16 mouse cellular contexts compared by ENCODE assay signal in the genomic region with DNA sequence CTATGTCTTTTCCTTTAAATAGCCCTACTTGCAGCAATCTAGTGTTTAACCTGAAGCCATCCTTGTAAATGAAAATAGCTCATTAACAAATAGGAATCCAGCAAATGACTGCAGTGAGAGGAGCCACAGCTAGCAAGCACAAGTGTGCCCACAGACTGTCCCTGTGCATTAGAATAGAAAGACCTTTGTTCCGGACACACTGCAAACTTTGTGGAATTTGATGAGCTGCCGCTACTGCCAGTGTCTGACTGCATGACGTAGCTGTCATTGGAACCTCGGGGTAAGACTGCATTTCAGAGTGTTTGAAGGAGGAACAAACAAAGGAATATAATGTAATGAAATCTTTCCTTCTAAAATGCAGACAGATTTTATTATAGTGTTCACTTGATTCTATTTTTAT.
DNase-seq lines count a peak whose midpoint lies in the region; ATAC-seq lines count a peak whose summit lies in the region.
"Had no signal": no experiment of that assay in that cellular context is flagged by ENCODE, and none has a peak within 500 bp of the region (broad histone marks: within the 10 kb centered on the region; RNA-seq: fewer than 3 reads in every experiment).

No protein-coding gene starts in this region.

- 45% methylated on average over 4 of the region's 4 CpGs for WGBS in forebrain, embryonic 11.5 days
- WGBS in forebrain, embryonic 15.5 days: 37% methylated on average over 4 of the region's 4 CpGs
- 35% methylated on average over 4 of the region's 4 CpGs for WGBS in heart, embryonic 16.5 days
- 63% methylated on average over 4 of the region's 4 CpGs for WGBS in heart, embryonic 11.5 days (ENCODE audit: insufficient replicate concordance)
- 45% methylated on average over 4 of the region's 4 CpGs for WGBS in midbrain, embryonic 11.5 days
- 42% methylated on average over 4 of the region's 4 CpGs for WGBS in midbrain, embryonic 10.5 days

- no peaks in the 10 kb centered on the region for H3K4me1 ChIP-seq in forebrain, embryonic 11.5 days (replicated peaks; ENCODE audit: control insufficient read depth, insufficient read depth, low read length)
- H3K4me1 ChIP-seq in forebrain, embryonic 15.5 days: no peaks in the 10 kb centered on the region
- H3K4me1 ChIP-seq in heart, embryonic 16.5 days (ENCODE audit: control insufficient read depth, insufficient read depth, low read length): peaks cover 6% of the 10 kb centered on the region
- H3K4me1 ChIP-seq in heart, embryonic 11.5 days (ENCODE audit: control insufficient read depth, insufficient read depth, low read length): 0 out of 2 replicates have a peak, but pooled peaks cover 3% of the 10 kb centered on the region
- H3K4me1 ChIP-seq in midbrain, embryonic 11.5 days (ENCODE audit: control insufficient read depth, insufficient read depth, low read length): peaks cover 5% of the 10 kb centered on the region
- H3K4me1 ChIP-seq in midbrain, embryonic 10.5 days: peaks cover 14% of the 10 kb centered on the region
- H3K4me1 ChIP-seq: embryonic facial prominence, embryonic 15.5 days; neural tube, embryonic 13.5 days; stomach, embryonic 15.5 days had no signal

- H3K27me3 ChIP-seq in forebrain, embryonic 11.5 days (ENCODE audit: control insufficient read depth, insufficient read depth, low read length): no peaks in the 10 kb centered on the region
- no peaks in the 10 kb centered on the region for H3K27me3 ChIP-seq in forebrain, embryonic 15.5 days
- H3K27me3 ChIP-seq in heart, embryonic 16.5 days (ENCODE audit: control insufficient read depth, insufficient read depth, low read length): no peaks in the 10 kb centered on the region
- no peaks in the 10 kb centered on the region for H3K27me3 ChIP-seq in heart, embryonic 11.5 days (ENCODE audit: control insufficient read depth, insufficient read depth, low read length)
- H3K27me3 ChIP-seq in midbrain, embryonic 11.5 days (ENCODE audit: control insufficient read depth, insufficient read depth, low read length): no peaks in the 10 kb centered on the region
- H3K27me3 ChIP-seq in midbrain, embryonic 10.5 days (ENCODE audit: low read depth, poor library complexity, severe bottlenecking): no peaks in the 10 kb centered on the region
- H3K27me3 ChIP-seq: embryonic facial prominence, embryonic 15.5 days; limb, embryonic 12.5 days; neural tube, embryonic 13.5 days; stomach, embryonic 15.5 days had no signal

- H3K4me3 ChIP-seq in forebrain, embryonic 11.5 days (ENCODE audit: low read depth, low read length): no peak overlapping the region
- H3K4me3 ChIP-seq in forebrain, embryonic 15.5 days: no peak overlapping the region
- no peak overlapping the region for H3K4me3 ChIP-seq in heart, embryonic 16.5 days (ENCODE audit: low read length)
- H3K4me3 ChIP-seq in heart, embryonic 11.5 days (ENCODE audit: low read depth, low read length): no peak overlapping the region
- no peak overlapping the region for H3K4me3 ChIP-seq in midbrain, embryonic 11.5 days (ENCODE audit: low read depth, low read length)
- no peak overlapping the region for H3K4me3 ChIP-seq in midbrain, embryonic 10.5 days
- H3K4me3 ChIP-seq: embryonic facial prominence, embryonic 15.5 days; limb, embryonic 12.5 days; neural tube, embryonic 13.5 days; stomach, embryonic 15.5 days had no signal

- no peaks in the 10 kb centered on the region for H3K36me3 ChIP-seq in forebrain, embryonic 11.5 days (ENCODE audit: control insufficient read depth, insufficient read depth, low read length)
- no peaks in the 10 kb centered on the region for H3K36me3 ChIP-seq in forebrain, embryonic 15.5 days
- H3K36me3 ChIP-seq in heart, embryonic 16.5 days (ENCODE audit: control insufficient read depth, insufficient read depth): no peaks in the 10 kb centered on the region
- no peaks in the 10 kb centered on the region for H3K36me3 ChIP-seq in heart, embryonic 11.5 days (ENCODE audit: control insufficient read depth, insufficient read depth, low read length)
- no peaks in the 10 kb centered on the region for H3K36me3 ChIP-seq in midbrain, embryonic 11.5 days (ENCODE audit: control insufficient read depth, insufficient read depth, low read length)
- H3K36me3 ChIP-seq in midbrain, embryonic 10.5 days: no peaks in the 10 kb centered on the region
- H3K36me3 ChIP-seq: embryonic facial prominence, embryonic 15.5 days; limb, embryonic 12.5 days; neural tube, embryonic 13.5 days; stomach, embryonic 15.5 days had no signal

- H3K9ac ChIP-seq in forebrain, embryonic 11.5 days (ENCODE audit: low read length): no peak overlapping the region
- H3K9ac ChIP-seq in forebrain, embryonic 15.5 days (replicated peaks): no peak overlapping the region
- no peak overlapping the region for H3K9ac ChIP-seq in heart, embryonic 16.5 days (ENCODE audit: low read length)
- no peak overlapping the region for H3K9ac ChIP-seq in heart, embryonic 11.5 days (ENCODE audit: low read depth, low read length)
- no peak overlapping the region for H3K9ac ChIP-seq in midbrain, embryonic 11.5 days (ENCODE audit: low read length)
- H3K9ac ChIP-seq: embryonic facial prominence, embryonic 15.5 days; limb, embryonic 12.5 days; neural tube, embryonic 13.5 days; stomach, embryonic 15.5 days had no signal

- H3K4me2 ChIP-seq in forebrain, embryonic 11.5 days (ENCODE audit: low read depth, low read length, severe bottlenecking): no peak overlapping the region
- H3K4me2 ChIP-seq in forebrain, embryonic 15.5 days (replicated peaks): no peak overlapping the region
- peak overlapping the region; percentile 21; the same call in 1 of the 2 replicates for H3K4me2 ChIP-seq in heart, embryonic 16.5 days (ENCODE audit: low read depth, low read length)
- H3K4me2 ChIP-seq in heart, embryonic 11.5 days: no peak overlapping the region
- H3K4me2 ChIP-seq in midbrain, embryonic 11.5 days: no peak overlapping the region
- H3K4me2 ChIP-seq: embryonic facial prominence, embryonic 15.5 days; limb, embryonic 12.5 days; neural tube, embryonic 13.5 days; stomach, embryonic 15.5 days had no signal

- H3K27ac ChIP-seq in forebrain, embryonic 11.5 days (ENCODE audit: low read depth, low read length): no peak overlapping the region
- H3K27ac ChIP-seq in forebrain, embryonic 15.5 days (replicated peaks): no peak overlapping the region
- no peak overlapping the region for H3K27ac ChIP-seq in heart, embryonic 16.5 days (ENCODE audit: low read length)
- no peak overlapping the region for H3K27ac ChIP-seq in heart, embryonic 11.5 days (ENCODE audit: low read depth, low read length)
- H3K27ac ChIP-seq in midbrain, embryonic 11.5 days (ENCODE audit: low read depth, low read length): no peak overlapping the region
- no peak overlapping the region for H3K27ac ChIP-seq in midbrain, embryonic 10.5 days (replicated peaks)
- H3K27ac ChIP-seq: embryonic facial prominence, embryonic 15.5 days; limb, embryonic 12.5 days; neural tube, embryonic 13.5 days; stomach, embryonic 15.5 days had no signal

- no peaks in the 10 kb centered on the region for H3K9me3 ChIP-seq in forebrain, embryonic 11.5 days (ENCODE audit: control insufficient read depth, low read length)
- no peaks in the 10 kb centered on the region for H3K9me3 ChIP-seq in forebrain, embryonic 15.5 days
- H3K9me3 ChIP-seq in heart, embryonic 16.5 days (replicated peaks; ENCODE audit: control insufficient read depth, low read length): no peaks in the 10 kb centered on the region
- no peaks in the 10 kb centered on the region for H3K9me3 ChIP-seq in heart, embryonic 11.5 days (replicated peaks; ENCODE audit: control insufficient read depth, low read length)
- H3K9me3 ChIP-seq in midbrain, embryonic 11.5 days (ENCODE audit: control insufficient read depth, low read length): no peaks in the 10 kb centered on the region
- no peaks in the 10 kb centered on the region for H3K9me3 ChIP-seq in midbrain, embryonic 10.5 days (replicated peaks)
- H3K9me3 ChIP-seq: embryonic facial prominence, embryonic 15.5 days; limb, embryonic 12.5 days; neural tube, embryonic 13.5 days; stomach, embryonic 15.5 days had no signal

- DNase-seq in forebrain, embryonic 11.5 days (ENCODE audit: low spot score): peak; percentile 44
- no peak for DNase-seq in midbrain, embryonic 11.5 days (ENCODE audit: low spot score, missing footprints)
- DNase-seq in midbrain, embryonic 10.5 days (ENCODE audit: low spot score): no peak
- no peak for DNase-seq in c-Kit-positive CD71-positive TER-119-positive erythroid progenitor cells, embryonic 14.5 days (ENCODE audit: low spot score)
- DNase-seq in urinary bladder, adult 18-20 months (ENCODE audit: low spot score in 2 of 2): no peak
- DNase-seq: adrenal gland, postnatal 25 days; B cell, adult 2 months; cerebellum, postnatal 14 days; thymus, postnatal 25 days had no signal

- no peak for ATAC-seq in forebrain, embryonic 11.5 days (replicated peaks; ENCODE audit: low FRiP score)
- ATAC-seq in forebrain, embryonic 15.5 days (replicated peaks): no peak
- ATAC-seq in heart, embryonic 16.5 days (replicated peaks; ENCODE audit: extremely low read depth, insufficient read depth, low FRiP score): no peak
- ATAC-seq in heart, embryonic 11.5 days (replicated peaks; ENCODE audit: insufficient number of reproducible peaks, low FRiP score, low TSS enrichment): no peak
- peak; percentile 54; the same call in 1 of the 2 replicates for ATAC-seq in midbrain, embryonic 11.5 days (ENCODE audit: low FRiP score)
